Mouse (Mus musculus): ENCODE results near the gene Tank. TPM values are rescaled to one million over a fixed set of nuclear protein-coding genes. Genes with fewer than 3 reads are reported as not detected.

Gene Tank
- polyA plus RNA-seq, 1 experiment from 2014 or later: 22.2 TPM

DNA sequence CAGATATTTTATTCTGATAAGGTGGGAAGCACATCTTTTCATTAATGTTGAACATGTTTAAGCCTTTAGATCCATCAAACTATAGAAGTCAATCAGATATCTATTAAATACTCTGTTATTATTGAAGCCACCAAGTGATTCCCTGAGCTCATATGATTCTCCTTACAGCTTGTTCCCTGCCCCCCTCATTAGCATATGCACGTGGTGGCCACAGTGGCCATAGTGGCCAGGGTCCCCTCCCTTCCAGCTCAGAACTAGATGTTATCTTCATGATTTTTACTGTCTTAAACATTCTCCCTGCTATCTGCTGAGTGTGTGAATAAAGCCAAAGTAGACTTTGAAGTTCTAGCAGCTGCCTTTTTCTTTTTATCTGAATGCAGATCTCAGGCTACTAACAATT lies 17.3 kb upstream of the Tank start:
- DNase-seq (ENCODE audit: low spot score): no peak
- no peaks in the 10 kb centered on the region for H3K9me3 ChIP-seq
- H3K36me3 ChIP-seq: no peaks in the 10 kb centered on the region
- WGBS: 6% methylated on average over 1 of the region's 1 CpGs
- no peak overlapping the region for H3K4me3 ChIP-seq
- no peaks in the 10 kb centered on the region for H3K27me3 ChIP-seq (ENCODE audit: insufficient read depth, poor library complexity, severe bottlenecking)
- peaks cover 5% of the 10 kb centered on the region; the same call in 1 of the 2 replicates for H3K4me1 ChIP-seq (replicated peaks)
- H3K27ac ChIP-seq: no peak overlapping the region

DNA sequence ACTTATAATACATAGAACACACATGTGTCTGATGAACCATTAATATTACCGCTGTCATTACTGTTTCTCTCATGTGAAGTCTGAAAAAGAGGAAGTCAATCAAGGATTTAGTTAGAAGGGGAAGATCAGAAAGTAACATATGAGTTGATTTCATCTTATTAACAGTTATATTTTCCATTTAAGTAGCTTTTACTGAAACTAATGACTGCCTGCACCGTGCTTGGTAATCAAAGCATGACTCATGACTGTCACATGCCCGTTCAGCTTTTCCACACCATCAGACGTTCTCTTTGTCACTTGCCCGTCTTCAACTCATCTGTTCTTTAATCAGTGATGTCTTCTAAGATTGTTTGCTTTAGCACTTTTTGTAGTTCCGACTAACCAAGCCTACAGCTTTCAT lies 15.2 kb upstream of the Tank start:
- H3K27me3 ChIP-seq (ENCODE audit: insufficient read depth, poor library complexity, severe bottlenecking): no peaks in the 10 kb centered on the region
- H3K4me3 ChIP-seq: no peak overlapping the region
- H3K36me3 ChIP-seq: no peaks in the 10 kb centered on the region
- H3K9me3 ChIP-seq: no peaks in the 10 kb centered on the region
- H3K4me1 ChIP-seq (replicated peaks): 0 out of 2 replicates have a peak, but pooled peaks cover 3% of the 10 kb centered on the region
- no peak overlapping the region for H3K27ac ChIP-seq
- no peak for DNase-seq (ENCODE audit: low spot score)
- 89% methylated on average over 6 of the region's 6 CpGs for WGBS

DNA sequence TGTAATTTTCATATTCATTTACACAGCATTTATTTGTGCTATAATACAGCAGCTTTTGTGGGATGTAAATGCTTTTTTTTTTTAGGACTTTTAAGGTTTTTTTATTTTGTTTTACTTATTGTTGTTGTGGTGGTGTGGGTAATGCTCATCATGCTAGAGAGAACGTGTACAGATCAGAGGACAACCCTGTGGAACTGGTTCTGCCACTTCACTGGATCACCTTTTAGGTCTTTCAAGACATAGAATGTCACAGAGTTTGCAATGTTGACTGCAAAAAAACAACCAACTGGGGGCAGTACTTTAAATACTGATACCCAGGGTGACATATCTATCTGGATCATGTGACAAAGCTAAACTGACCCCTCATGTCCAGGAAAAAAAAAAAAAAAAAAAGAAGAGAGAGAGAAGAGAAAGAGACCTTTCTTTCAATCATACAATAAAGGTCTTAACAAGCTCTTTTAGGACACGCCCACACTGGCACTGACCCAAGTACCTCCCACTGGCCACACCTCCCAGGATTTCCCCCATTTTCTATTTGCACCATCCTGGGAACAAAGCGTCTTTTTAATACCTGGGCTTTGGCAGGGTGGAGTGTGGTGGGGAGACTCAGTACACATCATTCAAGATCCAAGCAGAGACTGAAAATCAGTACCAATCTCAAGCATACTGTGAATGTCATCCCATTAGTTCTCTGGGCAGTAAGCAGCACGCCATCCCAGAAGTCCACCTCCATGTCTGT lies 11.2 kb upstream of the Tank start:
- H3K36me3 ChIP-seq: no peaks in the 10 kb centered on the region
- 67% methylated on average over 4 of the region's 4 CpGs for WGBS
- no peaks in the 10 kb centered on the region for H3K9me3 ChIP-seq
- no peaks in the 10 kb centered on the region for H3K27me3 ChIP-seq (ENCODE audit: insufficient read depth, poor library complexity, severe bottlenecking)
- H3K4me3 ChIP-seq: no peak overlapping the region
- DNase-seq (ENCODE audit: low spot score): peak; percentile 7
- H3K4me1 ChIP-seq (replicated peaks): no peaks in the 10 kb centered on the region
- H3K27ac ChIP-seq: no peak overlapping the region

DNA sequence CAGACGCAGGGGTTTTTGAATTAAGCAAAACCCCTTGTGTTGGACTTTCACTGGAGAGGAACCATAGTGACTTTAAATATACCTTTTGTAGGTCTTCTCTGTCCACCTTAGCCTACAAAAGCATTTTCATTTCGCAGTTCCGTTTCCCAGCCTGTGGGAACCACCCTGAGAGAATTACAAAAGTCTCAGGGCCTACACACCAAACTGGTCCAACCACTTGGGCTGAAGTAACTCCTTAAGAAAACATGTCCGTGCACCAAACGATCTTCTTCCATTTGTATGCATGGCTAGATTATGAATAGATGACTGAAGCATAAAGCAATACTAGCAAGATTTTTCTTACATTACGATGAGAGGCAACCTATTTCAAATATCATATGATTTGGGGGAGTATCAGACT lies 9.2 kb upstream of the Tank start:
- Histone ChIP-seq H3K36me3 (no peaks in the 10 kb centered on the region), H3K4me3 (no peak overlapping the region), H3K4me1 (replicated peaks) (no peaks in the 10 kb centered on the region), H3K9me3 (no peaks in the 10 kb centered on the region), H3K27me3 (ENCODE audit: insufficient read depth, poor library complexity, severe bottlenecking) (no peaks in the 10 kb centered on the region), H3K27ac (no peak overlapping the region)
- WGBS: 92% methylated on average over 6 of the region's 6 CpGs
- no peak for DNase-seq (ENCODE audit: low spot score)

DNA sequence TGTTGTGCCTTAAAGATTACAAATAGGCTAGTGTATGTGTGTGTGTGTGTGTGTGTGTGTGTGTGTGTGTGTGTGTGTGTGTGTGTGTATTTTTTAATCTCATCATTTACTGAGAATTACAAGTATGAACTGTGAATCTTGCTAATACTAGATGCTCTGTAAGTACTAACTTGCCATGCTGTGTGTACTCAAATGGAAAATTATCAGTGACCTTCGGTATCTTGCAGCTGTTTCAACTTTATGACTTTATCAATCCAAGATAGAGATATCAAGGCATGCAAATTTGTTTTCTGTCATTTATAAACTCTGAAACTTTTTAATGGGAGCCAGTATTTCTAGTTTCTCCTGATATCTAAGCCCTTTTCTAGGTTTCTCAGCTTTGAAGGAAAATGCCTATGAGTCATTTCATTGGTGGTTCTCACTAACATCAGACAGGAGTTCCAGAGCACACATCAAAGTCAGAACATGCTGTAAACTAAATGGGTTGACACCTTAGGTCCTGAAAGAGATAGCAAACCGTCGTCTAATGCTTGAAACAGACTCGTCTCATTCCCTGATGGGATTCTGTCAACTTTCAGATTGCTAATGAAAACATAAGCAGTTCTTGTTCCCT lies 6.9 kb upstream of the Tank start:
- H3K9me3 ChIP-seq: no peaks in the 10 kb centered on the region
- DNase-seq (ENCODE audit: low spot score): no peak
- H3K27ac ChIP-seq: no peak overlapping the region
- no peak overlapping the region for H3K4me3 ChIP-seq
- H3K27me3 ChIP-seq (ENCODE audit: insufficient read depth, poor library complexity, severe bottlenecking): no peaks in the 10 kb centered on the region
- no peaks in the 10 kb centered on the region for H3K36me3 ChIP-seq
- WGBS: 85% methylated on average over 4 of the region's 4 CpGs
- no peaks in the 10 kb centered on the region for H3K4me1 ChIP-seq (replicated peaks)

DNA sequence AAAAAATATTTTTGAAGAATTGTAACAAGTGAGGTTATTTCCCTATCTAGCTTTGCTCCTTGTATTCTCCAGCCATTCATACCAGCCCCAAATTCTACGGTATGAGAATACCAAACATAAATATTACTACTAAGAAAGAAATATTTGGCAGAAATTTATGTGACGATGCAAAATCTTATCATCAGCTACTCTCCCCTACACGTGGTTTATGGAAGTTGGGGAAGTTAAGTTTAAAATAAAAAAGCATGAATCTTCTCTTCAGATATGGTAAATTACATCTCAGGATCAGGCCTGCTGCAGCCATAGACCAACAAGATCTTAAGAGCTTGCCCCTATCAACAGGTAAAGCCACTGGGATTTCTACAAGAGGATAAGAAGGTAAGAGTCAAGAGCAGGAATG lies 1.9 kb upstream of the Tank start:
- Histone ChIP-seq H3K27me3 (ENCODE audit: insufficient read depth, poor library complexity, severe bottlenecking) (no peaks in the 10 kb centered on the region), H3K36me3 (no peaks in the 10 kb centered on the region), H3K4me1 (replicated peaks) (no peaks in the 10 kb centered on the region), H3K9me3 (no peaks in the 10 kb centered on the region), H3K4me3 (no peak overlapping the region), H3K27ac (no peak overlapping the region)
- WGBS: 91% methylated on average over 3 of the region's 3 CpGs
- DNase-seq (ENCODE audit: low spot score): no peak

DNA sequence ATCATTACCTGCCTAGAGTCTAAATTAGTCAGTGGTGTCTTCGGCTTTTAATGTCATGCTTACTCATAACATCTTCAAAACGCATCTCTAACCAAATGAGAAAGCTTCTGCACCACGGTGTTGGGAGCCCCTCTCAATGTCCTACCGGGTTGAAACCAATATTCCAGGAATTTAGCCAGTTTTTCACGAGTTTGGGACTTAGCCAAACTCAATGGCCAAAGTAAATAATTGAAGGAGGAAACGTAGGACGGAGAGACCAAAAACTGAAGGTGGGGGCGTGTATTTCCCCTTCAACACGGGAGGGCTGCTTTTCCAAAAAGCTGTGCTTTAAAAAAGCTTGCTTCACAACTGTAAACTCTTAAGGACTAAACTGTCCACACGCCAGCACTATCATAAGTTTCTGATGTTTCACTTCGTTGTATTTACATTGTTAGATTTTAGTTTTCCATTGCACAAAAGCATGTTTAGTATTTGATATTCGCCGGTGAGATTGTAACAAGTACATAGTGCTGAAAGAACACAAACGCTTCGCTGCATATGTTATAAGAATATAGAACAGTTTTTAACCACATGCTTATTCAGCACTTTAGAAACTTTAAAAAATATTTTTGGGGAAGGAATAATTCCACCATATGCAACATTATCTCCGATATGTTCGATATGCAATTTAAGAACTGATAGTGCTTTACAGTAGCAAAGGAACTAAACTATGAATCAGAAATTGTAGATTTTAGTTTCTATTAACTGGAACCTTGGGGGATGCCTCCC lies 1.3 kb upstream of the Tank start:
- H3K4me1 ChIP-seq (replicated peaks): no peaks in the 10 kb centered on the region
- H3K4me3 ChIP-seq: no peak overlapping the region
- 91% methylated on average over 17 of the region's 17 CpGs for WGBS
- no peaks in the 10 kb centered on the region for H3K27me3 ChIP-seq (ENCODE audit: insufficient read depth, poor library complexity, severe bottlenecking)
- H3K27ac ChIP-seq: no peak overlapping the region
- no peaks in the 10 kb centered on the region for H3K9me3 ChIP-seq
- H3K36me3 ChIP-seq: no peaks in the 10 kb centered on the region
- DNase-seq (ENCODE audit: low spot score): no peak

DNA sequence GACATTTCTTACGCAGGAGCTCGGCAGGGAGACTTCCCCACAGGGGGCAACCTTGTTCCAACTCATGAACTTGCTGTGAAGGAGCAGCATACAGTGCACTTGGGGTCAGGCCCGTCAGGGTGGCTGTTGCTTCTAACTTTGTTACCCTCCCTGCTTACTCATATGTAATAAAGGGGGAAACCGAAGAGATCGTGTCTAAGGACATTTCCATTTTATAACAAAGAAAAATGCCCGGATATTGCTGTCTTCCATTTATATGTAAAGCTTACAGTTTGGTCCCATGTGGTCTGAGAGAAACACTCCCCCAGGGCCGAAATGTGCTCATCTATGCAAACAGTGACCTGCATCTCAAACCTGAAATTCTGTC lies 706 bp upstream of the Tank start:
- Histone ChIP-seq H3K4me3 (no peak overlapping the region), H3K27me3 (ENCODE audit: insufficient read depth, poor library complexity, severe bottlenecking) (no peaks in the 10 kb centered on the region), H3K27ac (no peak overlapping the region), H3K9me3 (no peaks in the 10 kb centered on the region), H3K36me3 (no peaks in the 10 kb centered on the region), H3K4me1 (replicated peaks) (no peaks in the 10 kb centered on the region)
- WGBS: 66% methylated on average over 7 of the region's 7 CpGs
- no peak for DNase-seq (ENCODE audit: low spot score)

DNA sequence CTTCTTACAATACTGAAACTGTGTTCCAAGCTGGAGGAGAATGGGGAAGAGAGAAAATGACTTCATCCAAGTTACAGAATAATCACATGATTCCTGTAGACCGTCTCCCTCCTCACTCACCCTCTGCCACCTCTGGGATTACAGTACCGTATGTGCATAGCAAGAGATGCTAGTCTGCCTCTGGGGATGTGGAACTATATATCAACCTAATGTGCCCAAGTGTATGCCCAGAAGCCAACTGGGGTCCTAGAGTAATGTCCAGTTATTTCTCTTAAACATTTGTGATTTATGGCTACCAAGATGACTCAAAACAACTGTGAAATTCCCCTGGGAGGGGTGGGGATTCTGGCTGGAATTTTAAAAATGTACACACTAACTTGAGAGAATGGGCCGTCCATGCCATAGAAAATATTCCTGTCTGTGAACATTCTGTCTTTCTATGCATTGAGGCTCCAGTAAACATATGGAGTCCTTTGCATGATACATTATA lies 1.2 kb downstream of the Tank start:
- H3K36me3 ChIP-seq: no peaks in the 10 kb centered on the region
- no peaks in the 10 kb centered on the region for H3K4me1 ChIP-seq (replicated peaks)
- WGBS: 74% methylated on average over 3 of the region's 3 CpGs
- no peak for DNase-seq (ENCODE audit: low spot score)
- no peak overlapping the region for H3K27ac ChIP-seq
- no peaks in the 10 kb centered on the region for H3K9me3 ChIP-seq
- H3K4me3 ChIP-seq: no peak overlapping the region
- H3K27me3 ChIP-seq (ENCODE audit: insufficient read depth, poor library complexity, severe bottlenecking): no peaks in the 10 kb centered on the region

DNA sequence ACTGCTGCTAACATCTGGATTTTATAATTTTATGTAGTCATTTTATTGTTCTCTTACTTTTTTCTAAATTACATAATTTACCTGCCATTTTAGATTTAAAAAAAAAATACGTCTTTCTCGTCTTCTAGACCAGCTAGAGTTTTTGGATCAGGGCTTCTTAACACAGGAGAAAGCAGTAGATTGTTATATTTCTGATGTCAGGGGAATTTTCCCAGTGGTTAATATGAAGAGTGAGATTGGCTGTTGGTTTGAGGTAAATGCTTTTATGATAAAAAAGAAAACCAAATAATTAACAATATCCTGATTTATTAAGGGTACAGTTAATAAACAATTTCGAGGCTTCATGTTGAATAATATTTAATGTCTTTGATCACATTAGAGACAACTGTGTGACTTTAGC lies 1.7 kb downstream of the Tank start:
- Histone ChIP-seq H3K27me3 (ENCODE audit: insufficient read depth, poor library complexity, severe bottlenecking) (no peaks in the 10 kb centered on the region), H3K4me1 (replicated peaks) (no peaks in the 10 kb centered on the region), H3K36me3 (no peaks in the 10 kb centered on the region), H3K9me3 (no peaks in the 10 kb centered on the region), H3K4me3 (no peak overlapping the region), H3K27ac (no peak overlapping the region)
- 88% methylated on average over 3 of the region's 3 CpGs for WGBS
- no peak for DNase-seq (ENCODE audit: low spot score)

DNA sequence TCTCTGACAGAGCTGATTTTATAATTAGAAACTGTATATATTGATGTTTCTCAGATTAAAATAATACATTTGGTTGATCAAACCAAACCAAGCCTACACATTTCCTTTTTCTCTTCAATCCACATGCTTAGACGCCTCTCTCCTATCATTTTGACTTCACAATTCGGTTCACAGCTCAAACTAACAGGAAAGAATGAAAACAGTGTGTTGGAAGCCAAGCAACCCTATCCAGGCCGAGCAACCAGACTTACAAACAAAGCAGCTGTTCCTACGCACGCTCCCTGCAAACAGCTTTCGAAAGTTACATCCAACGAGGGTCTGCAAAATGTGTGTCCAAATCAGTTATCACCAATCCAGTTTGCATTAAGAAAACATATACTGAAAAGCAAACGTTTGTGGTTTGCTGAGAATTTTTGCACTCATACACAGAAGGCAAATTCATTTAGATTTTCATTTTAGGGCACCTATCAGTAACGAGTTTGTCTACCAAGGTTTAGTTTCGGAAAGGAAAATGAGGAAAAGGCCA lies 2.2 kb downstream of the Tank start:
- no peak for DNase-seq (ENCODE audit: low spot score)
- H3K4me3 ChIP-seq: no peak overlapping the region
- H3K36me3 ChIP-seq: no peaks in the 10 kb centered on the region
- H3K27me3 ChIP-seq (ENCODE audit: insufficient read depth, poor library complexity, severe bottlenecking): no peaks in the 10 kb centered on the region
- H3K9me3 ChIP-seq: no peaks in the 10 kb centered on the region
- 76% methylated on average over 10 of the region's 10 CpGs for WGBS
- no peaks in the 10 kb centered on the region for H3K4me1 ChIP-seq (replicated peaks)
- H3K27ac ChIP-seq: no peak overlapping the region

DNA sequence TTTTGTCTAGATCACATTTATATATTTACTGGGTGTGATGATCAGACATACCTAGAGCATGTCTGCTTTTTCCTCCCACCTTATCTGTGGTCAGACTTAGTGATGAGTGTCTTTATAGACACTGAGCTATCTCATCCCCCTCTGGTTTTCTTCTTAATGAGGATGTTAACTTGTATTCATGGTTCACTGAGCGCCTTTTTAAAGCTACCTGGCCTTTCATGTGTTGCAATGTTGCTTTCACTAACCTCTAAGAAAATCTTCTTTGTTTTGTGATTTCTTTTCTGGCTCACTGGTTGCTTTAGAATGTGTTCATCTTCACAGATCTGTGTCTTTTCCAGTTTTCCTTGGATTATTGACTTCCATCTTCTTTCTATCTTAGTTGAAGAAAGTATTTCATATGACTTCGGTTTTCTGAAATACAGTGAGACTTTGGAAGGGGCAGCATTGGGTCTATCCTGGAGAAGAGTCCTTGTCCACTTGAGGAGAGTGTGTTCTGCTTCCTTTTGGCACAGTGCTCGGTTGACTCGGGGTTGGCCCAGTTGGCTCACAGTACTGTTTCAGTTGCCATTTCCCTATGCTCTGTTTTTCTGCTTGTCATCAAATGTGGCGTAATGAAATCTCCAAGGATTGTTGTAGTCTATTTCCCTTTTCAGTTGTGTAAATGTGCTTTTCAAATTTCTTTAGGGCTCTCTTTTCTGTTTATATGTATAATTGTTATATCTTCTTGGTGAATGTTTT lies 4.4 kb downstream of the Tank start:
- H3K4me1 ChIP-seq (replicated peaks): no peaks in the 10 kb centered on the region
- H3K36me3 ChIP-seq: no peaks in the 10 kb centered on the region
- no peaks in the 10 kb centered on the region for H3K27me3 ChIP-seq (ENCODE audit: insufficient read depth, poor library complexity, severe bottlenecking)
- H3K9me3 ChIP-seq: no peaks in the 10 kb centered on the region
- no peak overlapping the region for H3K27ac ChIP-seq
- DNase-seq (ENCODE audit: low spot score): no peak
- WGBS: 87% methylated on average over 5 of the region's 5 CpGs
- no peak overlapping the region for H3K4me3 ChIP-seq

Data from hindbrain, embryonic 10.5 days (tissue).